Mouse (Mus musculus): ENCODE data around the gene Traf5.

Gene Traf5

DNA sequence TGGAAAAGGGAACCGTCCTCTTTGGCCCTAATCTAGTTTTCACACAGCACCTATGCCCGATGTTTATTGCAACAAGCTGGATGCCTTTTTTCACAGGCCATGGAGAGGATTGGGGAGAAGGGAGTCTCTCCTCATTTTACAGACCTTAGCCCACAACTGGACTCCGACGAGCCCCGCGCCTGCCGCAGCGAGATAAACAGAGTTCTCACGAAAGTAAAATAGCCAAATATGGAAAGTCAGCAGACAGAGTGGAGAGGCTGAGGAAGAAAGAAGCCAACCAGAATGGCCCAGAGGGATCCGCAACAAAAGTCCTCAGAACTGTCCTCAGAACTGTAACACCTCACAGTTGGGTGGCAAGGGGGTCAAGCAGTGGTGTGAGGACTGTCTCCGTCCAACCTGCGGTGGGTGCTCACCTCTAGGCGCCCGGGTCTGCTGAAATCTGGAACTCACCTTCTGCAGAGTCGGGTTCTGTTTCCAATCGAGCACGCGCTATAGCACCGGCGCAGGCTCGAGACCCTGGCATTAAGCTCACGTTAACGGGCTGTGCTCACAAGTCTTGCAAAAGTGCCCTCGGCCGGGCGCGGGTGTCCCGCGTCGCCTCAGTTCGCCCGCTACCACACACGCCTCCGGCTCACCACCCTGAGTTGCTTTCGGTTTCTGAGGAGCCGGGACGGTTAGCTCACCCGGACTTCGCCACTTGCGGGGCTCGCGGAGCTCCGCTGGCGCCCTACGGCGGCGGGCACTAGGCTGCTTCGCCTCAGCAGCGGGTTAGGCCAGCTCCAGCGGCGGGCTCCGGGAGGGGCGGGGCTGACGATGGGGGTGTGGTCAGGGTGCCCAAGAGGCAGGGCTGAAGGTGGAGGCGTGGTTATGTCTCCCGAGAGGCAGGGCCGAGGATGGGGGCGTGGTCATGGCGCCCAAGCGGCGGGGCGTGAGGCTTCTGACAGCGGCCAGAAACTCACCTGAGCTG, at the start of gene Traf5:
Traf5 (minus strand) TSS at position 754 of the 967 bp plus-strand sequence.
- peak; percentile 96 for DNase-seq (ENCODE audit: low spot score)

DNA sequence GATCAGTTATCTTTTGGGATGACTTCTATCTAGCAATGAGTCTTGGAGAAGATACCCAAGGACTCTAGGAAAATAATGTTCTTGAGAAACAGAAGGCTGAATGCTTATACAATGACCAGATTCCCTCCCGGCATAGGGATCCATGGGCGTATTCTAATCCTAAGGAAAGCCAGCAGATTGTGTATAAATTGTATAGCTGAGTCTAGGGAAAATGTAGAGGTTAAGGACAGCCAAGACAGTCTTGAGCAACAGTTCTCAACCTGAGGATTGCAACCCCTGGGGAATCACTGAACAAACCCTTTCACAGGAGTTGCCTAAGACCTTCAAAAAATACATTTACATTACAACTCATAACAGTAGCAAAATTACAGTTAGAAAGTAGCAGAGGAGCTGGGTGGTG, 48.0 kb upstream of the Traf5 start:
- DNase-seq (ENCODE audit: low spot score) = no peak

DNA sequence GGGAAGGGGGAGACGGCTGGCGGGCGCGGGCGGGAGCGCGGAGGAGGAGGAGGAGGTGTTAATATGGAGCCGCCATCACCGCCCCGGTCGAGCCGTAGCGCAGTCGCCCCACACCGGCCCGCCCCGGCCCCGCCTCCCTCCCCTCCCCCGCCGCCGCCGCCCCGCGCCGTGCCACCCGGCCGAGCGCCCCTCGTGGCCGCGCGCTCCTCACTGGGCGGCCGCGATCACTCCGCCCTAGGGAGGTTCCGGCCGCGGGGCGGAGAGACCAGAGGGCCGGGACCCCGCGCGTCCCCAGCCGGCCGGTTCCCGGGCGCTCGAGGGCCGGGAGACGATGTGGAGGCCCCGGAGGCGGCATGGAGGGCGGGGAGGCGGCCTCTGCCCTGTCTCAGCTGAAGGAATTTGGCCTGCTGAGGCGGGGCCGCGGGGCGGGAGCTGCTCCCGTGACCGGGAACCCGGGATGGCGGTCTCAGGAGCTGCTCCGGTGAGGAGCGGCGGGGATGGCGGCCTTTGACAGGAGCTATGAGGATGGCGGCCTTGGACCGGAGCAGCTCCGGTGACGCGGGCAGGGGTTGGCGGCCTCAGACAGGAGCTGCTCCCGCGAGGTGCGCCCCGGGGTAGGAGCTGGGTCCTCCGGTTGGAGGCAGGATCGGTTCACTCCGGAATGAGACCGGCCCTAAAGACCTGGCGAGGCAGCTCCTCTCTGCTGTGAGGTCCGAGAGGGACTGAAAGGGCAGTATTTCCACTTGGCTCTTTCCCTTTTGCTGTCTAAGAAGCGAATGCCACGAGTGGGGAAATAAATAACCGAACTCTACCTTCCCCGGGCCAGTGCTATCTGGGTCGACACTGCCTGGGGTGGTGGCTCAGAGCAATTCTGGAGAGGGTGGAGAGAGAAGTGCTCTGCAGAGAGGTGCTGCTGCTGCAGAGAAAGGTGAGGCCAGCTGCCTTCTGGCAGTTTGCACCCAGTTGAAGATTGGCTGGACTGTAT, 45.9 kb upstream of the Traf5 start, which contains the start of gene Rcor3:
Rcor3 (minus strand) TSS at position 137 of the 985 bp plus-strand sequence.
- DNase-seq (ENCODE audit: low spot score) = peak; percentile 86

DNA sequence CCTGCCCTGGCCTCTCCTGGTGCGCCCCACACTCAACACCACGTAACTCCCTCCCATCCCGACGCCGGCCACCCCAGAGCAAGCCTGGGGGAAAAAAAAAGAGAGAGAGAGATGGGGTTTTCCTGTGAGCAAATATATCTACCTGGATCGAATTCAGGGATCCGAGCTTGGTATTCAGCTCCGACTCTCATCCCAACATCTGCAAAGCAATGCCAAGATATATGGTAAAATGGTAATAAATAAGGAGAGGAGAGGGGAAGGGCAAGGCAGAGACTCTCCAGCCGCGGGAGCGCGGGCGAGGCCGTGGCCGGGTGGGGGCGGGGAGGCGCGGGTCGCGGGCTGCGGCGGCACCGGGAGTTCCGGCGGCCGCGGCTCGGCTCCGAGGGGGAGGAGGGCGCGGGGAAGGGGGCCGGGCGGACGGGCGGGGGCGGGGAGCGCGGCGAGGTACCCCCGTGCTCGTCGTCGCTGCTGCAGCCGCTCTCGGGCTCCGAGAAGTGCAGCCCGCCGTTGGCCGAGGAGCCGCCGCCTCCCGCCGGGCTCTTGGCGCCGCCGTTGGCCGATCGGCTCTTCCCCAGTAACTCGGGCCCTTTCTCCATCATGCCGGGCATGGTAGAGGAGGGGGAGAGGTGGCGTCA, 45.0 kb upstream of the Traf5 start:
- DNase-seq (ENCODE audit: low spot score) = peak; percentile 52

DNA sequence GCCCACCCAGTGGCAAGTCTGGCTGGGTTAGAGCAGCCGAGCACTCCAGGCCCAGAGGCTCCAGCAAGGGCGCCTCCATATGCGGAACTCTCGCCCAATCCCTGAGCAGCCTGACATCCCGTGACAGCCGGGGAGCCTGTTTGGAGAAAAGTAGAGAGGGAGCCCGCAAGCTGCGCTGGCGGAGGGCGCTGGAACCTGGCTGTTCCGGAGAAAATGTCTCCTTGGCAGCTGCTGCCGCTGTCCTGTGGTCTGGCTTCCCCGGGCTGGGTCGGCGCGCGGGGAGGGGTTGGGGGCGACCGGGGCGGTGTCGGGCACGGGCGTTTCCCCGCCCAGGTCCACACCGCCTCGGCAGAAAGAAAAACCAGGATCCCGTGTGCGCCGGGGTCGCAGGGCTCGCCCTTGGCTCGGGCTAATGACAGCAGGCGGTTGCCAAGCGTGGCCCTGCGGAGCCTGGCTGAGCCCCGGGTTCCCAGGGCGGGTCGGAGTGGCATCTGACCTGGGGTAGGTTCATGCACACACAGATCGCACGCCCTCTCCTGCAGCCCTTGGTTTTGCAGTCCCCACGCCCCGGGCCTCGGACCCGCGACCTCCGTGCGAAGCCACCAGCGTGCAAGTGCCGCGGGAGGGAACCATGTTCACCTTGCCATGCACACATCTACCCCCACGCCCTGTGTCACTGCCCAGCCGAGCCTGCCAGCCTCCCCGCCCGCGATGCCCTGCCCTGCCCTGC, 44.4 kb upstream of the Traf5 start:
- peak; percentile 87 for DNase-seq (ENCODE audit: low spot score)

DNA sequence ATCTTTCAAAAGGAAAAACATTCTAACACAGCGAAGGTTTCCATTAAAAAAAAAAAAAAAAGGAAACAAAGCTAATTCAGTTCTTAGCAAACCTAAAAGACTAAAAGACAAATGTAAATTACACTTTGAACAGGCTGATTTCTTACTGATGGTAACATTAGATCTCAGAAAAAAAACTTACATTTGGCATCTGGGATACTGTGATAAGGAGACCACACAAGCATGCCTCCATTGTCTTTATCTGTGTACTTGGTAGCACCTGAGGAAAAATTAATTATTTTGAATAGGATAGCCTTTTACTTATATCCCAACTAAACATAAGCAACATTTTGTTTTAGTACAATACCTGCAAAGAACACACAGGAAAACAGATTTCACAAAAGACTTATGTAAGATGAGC, 37.8 kb upstream of the Traf5 start:
- no peak for DNase-seq (ENCODE audit: low spot score)

DNA sequence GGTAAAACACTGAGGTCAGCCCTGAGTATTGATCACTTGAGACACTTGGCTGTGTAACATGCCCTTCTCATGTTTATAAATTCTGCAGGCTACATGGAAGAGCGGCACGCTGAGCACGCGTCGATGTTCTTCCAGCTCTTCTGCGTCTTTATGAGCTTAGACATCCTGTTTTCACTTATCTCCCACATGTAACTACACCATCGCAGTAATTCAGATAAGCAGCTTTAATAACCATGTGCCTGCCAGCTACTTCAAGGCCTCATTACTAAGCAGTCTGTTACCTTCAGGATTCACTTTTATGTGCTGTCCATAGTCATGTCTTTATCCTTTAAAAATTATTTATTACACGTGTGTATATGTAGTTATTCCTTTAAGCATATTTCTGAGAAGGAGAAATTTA, 36.0 kb upstream of the Traf5 start:
- no peak for DNase-seq (ENCODE audit: low spot score)

DNA sequence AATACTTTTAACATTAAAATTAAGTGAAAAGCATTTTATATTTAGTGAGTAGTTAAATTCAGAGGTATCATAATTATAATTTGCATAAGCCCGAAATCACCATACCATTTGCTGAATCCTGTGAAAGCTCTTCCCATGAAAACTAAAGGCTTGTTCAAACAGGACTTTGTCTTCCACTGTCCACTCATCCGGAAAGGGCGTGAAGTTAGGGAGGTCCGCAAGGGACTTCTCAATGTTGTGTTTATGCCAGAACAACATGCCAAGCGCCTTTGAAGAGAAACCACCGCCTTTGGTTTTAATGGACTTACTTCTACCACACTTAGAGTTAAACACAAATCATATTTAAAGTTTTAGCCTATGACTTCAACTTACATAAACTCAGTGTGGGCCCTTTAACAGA, 33.4 kb upstream of the Traf5 start:
- DNase-seq (ENCODE audit: low spot score) = no peak

DNA sequence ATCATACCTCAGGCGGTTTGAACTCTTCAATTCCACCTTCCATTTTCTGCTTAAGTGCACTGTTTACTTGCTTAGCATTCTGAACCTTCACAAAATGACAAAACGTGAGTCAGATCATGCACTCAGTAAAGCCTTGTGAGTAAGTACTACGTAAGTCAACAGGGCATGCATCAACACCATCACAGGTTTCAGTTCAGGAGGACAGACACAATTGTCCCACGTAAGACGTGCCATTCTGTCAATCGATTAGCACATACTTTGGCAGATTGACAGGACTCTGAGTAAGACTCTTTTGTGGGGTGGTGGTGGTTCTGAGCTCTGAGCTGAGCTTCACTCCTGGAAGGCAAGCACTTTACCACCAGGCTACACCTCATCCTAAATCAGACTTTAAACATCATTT, 23.9 kb upstream of the Traf5 start:
- no peak for DNase-seq (ENCODE audit: low spot score)

DNA sequence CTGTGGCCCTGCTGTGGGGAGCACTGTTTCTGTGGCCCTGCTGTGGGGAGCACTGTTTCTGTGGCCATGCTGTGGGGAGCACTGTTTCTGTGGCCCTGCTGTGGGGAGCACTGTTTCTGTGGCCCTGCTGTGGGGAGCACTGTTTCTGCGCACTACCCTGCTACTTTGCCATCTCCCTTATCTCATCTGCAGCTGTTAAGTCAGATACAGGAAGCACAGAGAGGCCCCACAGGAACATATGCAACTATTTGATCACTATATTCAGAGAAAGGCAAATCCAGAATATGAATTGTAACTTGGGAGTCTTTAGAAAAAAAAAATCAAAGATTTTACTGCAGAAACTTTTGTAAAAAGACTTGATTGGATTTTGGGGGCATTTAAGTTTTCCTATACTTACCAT, 23.0 kb upstream of the Traf5 start:
- no peak for DNase-seq (ENCODE audit: low spot score)

DNA sequence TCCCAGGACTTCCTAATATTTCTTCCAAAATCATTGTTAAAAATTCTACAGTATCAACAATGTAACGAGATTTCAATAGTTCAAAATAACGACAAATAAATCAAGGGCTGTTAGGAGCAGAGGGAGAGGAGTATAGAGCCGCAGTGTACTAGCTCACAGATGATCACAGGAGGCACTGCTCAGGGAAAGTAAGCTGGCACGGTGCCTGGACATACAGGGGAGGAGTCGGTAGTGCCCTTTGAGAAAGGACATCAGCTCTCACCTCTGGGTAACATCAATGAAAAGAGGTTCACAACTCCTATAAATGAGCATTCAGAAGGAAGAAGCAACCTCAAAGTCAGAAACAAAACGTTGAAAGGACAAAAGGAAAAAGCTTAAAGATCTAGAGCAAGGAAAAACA, 16.8 kb upstream of the Traf5 start:
- DNase-seq (ENCODE audit: low spot score) = no peak

DNA sequence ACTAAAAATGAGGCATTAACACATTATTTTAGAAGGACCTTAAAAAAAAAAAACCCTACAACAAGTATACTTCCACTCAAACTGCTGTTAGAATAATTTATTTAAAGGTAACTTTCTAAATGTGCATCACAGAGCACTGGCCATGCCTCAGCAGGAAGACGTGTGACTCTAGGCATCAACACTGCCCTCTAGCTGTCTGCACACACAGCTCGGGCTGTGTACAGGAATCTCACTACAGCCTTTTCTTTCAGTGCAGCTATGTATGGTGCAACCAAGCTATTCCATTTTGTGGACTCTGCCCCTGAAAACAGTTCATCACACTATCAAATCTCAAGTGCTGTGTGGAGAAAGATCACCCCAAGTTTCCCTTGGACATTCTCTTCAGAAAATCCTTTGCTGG, 15.0 kb upstream of the Traf5 start:
- DNase-seq (ENCODE audit: low spot score) = peak; percentile 50

DNA sequence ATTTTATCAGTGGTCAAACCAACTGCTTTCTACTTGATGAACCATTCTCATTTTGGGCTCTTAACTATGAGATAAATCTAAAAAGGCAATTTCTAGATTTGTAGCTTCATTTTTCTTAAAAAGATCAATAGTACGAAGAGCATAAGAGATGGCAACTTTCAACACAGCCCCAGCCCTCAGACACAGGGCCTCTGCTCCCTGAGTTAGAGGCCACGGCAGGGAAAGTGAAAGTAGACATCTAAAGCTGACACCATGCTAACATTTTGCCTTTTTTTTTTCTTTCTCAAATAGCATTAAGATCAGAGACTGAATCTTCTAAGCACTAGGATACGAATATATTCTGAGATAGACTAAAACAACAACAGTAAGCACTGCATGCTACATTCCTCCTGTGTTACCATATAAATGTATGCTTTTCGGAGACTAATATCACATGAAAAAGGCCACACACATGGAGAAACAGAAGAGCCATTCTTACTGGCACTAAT, 13.6 kb upstream of the Traf5 start:
- DNase-seq (ENCODE audit: low spot score) = no peak

DNA sequence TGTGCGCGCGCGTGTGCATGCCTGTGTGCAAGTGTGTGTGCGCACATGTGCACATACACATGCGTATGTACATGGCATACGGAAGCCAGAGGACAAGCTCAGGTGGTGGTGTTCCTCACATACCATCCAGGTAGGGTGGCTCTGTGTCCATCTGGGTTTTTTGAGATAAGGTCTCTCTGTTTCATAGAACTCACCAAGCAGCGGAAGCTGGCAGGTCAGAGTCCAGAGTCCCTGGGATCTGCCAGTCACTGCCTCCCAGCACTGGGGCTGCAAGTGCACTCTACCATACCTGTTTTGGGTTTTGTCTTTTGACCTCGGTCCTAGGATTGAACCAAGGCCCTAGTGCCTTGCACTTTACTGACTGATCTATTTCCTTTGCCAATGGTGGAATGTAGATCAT, 11.7 kb upstream of the Traf5 start:
- no peak for DNase-seq (ENCODE audit: low spot score)

DNA sequence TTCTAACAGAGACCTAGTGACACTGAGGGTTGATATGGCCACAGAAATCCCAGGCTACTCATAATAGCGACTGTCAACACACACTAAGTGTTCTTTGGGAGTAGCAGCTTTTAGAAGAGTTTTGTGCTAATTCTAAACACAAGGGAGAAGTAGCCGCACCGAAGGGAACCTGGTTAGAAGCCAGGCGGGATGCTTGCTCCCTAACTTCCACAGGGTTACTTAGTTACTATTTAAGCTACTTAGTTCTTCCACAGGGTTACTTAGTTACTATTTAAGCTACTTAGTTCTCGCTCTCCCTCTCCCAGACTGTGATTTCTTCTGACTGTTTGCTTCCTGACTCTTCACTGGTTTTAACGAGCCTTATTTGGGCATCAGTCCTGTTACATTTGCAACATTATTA, 10.8 kb upstream of the Traf5 start:
- DNase-seq (ENCODE audit: low spot score) = no peak

DNA sequence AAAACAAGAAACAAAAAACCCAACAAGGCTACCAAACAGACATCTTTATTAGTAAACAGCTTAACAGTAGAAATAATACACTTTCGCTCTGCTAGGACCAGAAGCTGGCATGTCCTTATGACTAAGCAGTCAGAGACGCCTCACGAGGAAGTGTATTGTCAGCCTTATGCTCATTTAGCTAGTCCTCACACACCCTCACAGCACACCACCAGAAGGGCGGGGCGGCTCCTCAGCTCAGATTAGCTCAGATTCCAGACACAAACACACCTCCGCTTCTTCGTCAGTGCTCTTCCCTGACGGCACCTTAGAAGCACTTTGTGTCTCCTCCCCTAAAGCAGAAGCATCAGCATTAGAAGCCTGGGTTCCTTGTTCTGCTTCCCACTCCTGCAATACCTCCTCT, 9.0 kb upstream of the Traf5 start:
- DNase-seq (ENCODE audit: low spot score) = no peak

DNA sequence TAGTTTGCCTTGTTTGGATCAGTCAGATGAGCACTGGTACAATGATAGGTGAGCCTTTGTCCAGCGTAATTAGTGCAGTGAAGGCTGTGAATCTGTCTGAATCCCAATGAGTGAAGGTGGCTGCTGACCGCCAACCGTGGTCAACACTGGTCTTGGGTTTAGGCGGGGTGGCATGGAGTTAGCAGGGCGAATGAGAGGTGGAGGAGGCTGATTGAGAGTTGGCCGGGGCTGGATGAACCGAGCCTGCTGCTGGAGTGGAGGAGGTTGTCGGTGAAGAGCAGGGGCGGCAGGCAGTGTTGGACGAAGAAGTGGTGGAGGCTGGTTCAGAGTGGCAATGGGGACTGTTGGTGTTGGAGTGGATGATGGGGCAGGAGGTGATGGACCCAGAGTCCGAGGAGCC, 8.4 kb upstream of the Traf5 start:
- DNase-seq (ENCODE audit: low spot score) = no peak

DNA sequence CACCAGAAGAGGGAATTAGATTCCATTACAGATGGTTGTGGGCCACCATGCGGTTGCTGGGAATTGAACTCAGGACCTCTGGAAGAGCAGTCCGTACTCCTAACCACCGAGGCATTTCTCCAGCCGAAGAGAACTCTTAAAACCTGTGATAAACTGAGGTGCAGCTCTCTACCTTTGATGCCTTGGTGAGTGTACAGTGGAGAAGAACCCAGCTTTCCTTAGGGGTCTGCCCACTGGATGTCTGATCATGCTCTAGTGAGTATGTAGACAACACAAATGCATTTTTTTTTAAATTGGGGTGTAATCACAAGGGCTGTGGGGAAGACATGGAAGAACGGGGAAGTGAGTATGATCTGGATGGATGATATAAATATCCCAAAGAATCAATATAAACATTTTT, 3.3 kb upstream of the Traf5 start:
- DNase-seq (ENCODE audit: low spot score) = no peak

DNA sequence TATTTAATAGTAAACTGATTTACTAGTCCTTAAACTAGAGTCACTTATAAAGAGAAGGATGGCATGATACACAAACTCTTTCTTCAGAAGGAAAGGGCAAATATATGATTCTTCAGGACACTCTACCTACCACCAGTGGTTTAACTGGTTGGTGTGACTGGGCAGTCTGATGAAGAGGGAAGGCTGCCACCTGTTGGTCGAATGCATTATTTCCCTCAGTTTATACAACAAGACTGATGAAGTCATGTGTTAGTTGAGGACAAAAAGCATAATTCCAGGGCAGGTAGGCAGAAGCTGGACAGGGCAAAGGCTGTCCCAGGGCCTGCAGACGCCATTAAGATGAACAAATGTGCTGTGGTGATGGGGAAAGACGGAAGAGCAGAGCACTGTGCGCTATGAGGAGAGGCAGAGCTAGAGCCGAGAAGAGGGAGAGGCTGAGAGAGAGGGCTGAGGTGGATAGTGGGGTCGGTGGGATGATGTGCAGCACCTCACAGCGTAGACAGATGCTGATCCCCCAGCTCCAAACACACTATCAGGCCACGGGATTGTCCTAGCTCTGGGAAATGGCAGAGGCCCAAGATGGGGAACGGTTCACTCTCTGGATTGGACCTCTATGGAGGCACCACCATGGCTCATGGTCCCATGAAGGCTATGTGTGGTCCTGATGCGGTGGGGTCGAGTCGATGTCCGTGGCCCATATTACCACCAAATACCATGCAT, 2.3 kb upstream of the Traf5 start:
- DNase-seq (ENCODE audit: low spot score) = peak; percentile 85

DNA sequence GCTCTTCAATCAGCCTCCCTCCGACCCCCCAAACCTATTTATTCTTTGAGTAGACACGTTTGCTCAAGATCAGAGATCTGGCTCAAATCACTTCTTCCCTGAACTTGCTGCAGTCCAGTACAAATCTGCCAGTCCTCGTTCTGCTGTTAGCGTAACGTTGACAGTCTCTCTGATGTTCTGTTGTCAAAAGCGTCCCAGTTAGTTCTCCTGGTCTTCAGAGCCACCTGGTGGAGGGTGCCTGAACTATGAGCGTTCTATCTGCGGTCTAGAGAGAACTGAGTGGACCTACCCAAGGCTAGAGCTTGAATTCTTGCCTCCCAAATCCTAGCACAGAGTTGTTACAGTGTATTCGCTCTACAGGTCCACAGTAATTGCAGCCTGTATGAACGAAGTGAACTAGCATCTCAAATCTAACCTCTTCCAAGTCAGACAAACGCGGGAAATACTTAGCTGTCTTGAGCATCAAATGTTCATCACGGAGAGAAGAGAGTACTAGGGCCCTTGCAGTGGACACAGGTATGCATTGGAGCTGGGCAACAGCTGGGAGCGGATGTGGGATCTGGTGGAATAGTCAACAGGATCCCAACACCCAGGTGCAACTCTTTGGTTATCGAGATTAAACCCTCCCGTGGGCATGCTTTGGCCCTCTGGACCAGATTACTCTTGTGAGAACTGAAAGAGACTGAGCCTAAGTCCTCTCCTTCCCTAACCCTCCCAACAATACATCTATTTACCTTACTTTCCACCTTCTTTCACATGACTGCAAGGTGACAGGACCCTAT, 711 bp upstream of the Traf5 start:
- peak; percentile 90 for DNase-seq (ENCODE audit: low spot score)
